Mouse (Mus musculus) adrenal gland, postnatal 4 days (tissue): ENCODE measurements around the gene Syngr2. TPM values are rescaled to one million over a fixed set of nuclear protein-coding genes. Genes with fewer than 3 reads are reported as not detected.
"Not testable (repeated sequence)": the region's sequence is repeated elsewhere in the genome, so short reads cannot be mapped to it uniquely, and the experiment has no call there.

ENCODE experiments used
- DNase-seq, 2 experiments: peaks; one replicate each; pipeline ENCODE4 v3.0.0; 2021 to 2022; ENCODE audit warnings: low spot score in 2 of 2, mixed read lengths in 2 of 2
- total RNA-seq, 2 experiments: library from RNA; stranded (reverse); gene quantifications; 2 replicates each; pipeline ENCODE4 v1.2.3; 2021

The Syngr2 gene
- total RNA-seq, 2 experiments from 2014 or later: 81.3 to 86.8 TPM

DNA sequence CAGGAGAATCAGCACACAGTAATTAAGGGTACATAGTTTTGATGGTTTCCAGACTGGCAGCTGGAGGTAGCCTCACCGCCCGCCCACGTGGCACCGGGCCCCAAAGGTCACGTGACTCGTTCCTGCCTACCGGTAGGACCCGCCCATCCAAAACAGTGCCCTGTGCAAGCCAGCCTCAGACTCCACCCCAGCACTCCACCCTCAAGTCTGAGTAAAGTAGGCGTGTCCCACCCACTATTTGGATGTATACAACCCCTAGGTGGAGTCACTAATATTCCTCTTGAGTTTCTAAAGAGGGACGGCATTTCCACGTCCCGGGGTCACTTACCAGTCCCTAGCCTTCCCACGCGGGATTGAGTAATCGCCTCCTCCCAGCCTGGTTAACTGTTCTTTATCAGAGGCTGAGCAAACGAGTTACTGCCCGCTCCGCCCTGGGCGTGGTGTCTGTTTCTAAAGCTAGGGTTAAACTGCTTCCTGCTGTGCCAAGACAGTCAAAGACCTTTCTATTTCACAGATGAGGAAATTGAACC lies 28.8 kb upstream of the Syngr2 start:
- peak; percentile 62 to 81 for DNase-seq

DNA sequence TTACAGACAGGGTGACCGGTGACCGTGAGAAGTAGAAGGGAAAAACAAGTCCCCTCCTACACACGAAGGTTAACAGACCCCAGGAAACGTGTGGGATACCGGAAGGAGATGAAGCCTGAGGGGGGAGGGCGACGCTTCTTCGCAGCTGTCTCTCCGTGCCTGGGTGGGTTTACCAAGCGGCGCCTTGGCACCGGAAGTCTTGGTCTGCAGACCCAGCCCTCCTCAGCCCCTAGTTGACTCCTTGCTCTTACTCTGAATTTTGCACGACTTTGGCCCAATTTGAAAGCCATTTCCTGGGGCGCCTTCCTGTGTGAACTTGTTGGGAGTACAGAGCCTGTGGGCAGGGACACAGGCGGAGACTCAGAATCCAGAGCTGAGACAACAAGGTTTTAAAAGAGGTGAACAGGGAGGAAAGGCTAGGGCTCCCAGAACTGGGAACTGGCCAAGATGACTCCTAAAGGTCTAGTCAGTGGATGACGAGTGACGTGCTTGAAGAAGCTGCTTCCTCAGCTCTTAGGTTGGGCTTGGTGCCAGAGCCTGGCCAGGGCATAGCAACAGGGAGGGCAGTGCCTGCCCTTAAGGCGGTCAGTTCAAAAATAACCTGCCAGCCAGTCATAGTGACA lies 28.2 kb upstream of the Syngr2 start:
- DNase-seq: peak in 1 of 2 experiments; percentile 69

DNA sequence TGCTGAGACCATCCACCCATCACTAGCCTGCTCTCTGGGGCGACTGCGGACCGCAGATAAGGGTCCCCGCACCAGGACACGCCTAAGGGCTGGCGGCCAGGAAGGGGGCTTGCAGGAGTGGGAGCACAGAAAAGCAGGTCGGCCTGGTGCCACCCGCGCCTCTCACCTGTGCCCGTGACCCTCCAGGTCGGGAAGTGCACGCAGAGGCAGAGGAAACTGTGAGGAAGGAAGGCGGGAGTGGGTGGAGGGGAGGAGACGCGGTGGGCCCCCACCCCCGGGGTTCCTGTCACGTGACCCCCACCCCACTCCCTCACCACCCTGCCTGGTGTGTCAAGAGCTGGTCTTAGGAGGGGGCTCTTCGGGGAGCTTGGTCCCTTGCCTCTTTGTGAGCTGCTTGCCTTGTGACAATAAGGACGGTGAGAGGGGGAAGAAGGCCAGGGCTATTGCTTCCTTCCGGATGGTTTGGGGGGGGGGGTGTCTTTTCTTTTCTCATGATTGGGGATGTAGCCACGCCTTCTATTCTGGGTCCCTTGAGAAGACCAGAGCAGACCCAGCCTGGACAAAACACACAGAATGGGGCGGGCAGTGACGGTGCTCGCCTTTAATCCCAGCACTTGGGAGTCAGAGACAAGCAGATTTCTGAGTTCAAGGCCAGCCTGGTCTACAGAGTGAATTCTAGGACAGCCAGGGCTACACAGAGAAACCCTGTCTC lies 27.3 kb upstream of the Syngr2 start, which contains the start of the genes Tmc8 and Tmc6:
Gene Tmc8, plus strand, starts transcription at position 84 of the 712 bp plus-strand sequence.
Gene Tmc6, minus strand, starts transcription at position 206 of the 712 bp plus-strand sequence.
- no peak for DNase-seq

DNA sequence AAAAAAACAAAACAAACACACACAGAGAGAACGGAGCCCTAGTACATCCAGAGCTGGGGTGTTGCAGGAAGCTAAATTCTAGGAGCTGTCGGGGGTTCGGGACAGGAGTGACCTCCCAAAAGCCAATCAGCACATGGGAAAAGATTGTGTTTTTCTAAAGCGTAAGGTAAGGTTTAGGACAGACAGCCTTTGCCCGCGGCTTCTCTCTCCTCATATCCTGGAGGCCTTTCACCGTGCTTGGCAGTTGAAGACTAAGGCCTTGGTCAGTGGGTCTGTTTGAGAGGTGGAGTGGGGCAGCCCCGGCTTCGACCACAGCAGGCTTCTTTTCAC lies 26.8 kb upstream of the Syngr2 start:
- DNase-seq: no peak

DNA sequence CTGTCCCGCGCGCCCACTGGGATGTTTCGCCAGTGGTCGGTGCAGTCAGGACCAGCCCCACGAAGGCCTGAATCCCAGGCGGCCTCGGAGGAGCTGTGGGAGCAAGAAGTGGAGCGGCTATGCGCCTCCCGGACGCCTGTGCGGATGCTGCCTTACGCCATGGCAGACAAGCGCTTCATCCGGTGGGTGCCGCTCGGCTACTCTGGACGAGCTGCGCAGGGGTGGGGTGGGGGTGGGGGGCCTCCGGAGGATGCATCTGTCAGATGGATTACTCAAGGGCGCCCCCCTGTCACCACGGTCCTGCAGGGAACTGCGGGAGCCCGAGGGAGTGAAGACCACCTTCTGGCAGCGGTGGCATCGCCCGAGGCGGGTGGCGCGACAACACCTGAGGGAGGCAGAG lies 26.4 kb upstream of the Syngr2 start:
- no peak for DNase-seq

DNA sequence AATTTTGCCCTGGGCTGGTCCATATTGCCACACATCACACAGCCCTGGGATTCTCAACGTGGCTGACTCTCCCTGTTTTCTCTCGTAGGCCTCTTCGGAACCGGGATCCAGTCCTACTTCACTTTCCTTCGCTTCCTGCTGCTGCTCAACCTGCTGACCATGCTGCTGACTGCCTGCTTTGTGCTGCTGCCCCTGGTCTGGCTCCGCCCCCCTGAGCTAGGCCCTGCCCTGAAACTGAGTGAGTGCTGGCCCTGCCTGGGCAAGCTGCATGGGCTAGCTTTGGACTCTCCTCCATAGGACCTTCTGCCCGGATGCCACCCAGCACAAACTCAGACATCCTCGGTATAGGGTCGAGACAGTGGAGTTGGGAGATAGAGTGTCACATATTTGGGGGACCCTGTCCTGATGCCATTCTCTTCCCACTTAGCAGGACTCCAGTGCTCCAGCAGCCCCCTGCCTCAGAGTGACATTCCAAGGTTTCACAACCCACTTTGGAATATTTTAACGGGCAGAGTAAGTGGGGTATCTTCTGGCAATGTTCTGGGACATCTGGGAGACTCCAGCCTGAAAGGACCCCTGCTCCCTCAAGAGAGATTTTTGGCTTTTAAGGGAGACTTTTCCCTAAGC lies 25.7 kb upstream of the Syngr2 start:
- DNase-seq: no peak

DNA sequence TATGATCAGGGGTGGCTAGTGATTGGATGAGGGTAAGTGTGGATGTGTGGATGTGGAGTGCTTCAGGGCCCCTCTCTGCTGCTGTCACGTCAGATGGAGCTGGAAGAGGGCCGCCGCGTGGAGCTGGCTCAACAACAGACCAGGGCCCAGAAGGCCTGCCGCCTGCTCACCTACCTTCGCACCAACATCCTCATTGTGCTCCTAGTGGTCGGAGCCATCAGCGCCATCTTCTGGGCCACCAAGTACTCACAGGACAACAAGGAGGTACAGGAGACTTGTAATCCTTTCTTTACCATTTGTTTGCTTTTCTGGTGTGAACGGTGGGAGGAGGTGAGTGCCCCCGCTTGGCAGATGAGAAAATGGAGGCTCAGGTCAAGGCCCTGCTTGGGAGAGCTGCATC lies 23.2 kb upstream of the Syngr2 start:
- no peak for DNase-seq

DNA sequence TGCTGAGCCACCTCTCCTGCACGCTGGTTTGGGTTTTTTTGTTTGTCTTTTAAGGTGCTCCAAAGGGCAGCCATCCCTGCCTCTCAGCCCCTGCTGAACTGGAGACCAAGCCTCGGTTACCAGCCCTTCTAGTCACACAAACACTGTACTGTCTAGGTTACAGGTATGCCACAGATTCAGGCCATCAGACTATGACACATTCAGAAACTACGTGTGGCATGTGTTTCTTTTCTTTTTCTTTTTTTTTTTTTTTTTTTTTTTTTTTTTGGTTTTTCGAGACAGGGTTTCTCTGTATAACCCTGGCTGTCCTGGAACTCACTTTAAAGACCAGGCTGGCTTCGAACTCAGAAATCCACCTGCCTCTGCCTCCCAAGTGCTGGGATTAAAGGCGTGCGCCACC lies 21.0 kb upstream of the Syngr2 start:
- not testable (repeated sequence) for DNase-seq

DNA sequence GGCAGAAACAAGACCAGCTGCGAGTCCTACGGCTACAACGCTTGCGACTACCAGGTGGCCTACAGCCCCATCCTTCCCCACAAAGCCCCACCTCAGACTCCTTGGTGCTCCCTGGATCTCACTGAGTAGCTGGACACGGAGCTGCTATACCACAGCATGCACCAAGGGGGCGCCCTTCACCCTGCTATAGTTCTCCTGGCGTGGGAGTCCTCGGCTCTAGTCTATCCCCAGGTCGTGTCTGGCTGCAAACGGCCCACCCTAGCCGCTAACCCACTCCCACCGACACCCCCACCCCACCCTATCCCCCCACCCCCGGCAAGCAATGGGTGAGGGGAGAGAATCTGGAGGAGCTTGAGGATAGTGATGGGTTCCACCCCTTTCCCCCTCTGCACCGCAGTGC lies 19.2 kb upstream of the Syngr2 start:
- peak in 1 of 2 experiments; percentile 61 for DNase-seq

DNA sequence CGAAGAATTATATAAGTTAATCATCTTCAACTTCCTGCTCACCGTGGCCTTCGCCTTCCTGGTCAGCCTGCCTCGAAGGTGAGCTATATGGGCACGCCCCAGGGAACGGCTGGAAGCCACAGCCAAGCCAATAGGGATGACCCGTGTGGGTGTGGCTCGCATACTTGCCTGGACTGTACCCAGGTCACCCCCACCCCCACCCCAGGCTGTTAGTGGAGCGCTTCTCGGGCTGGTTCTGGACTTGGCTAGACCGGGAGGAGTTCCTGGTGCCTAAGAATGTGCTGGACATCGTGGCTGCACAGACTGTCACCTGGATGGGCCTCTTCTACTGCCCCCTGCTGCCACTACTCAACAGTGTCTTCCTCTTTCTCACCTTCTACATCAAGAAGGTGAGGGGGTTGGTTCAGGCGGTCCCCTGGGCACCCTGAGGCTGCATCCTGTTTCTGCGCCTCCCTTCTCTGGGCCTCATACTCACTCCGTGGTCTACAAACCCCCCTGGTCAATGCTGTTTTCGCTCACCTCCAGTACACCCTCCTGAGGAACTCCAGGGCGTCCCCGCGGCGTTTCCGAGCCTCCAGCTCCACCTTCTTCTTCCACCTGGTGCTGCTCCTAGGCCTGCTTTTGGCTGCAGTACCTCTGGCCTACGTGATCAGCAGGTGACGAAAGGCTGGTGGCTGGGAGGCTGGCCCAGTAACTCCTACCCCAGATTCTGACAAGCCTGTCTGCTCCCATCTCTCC lies 18.6 kb upstream of the Syngr2 start:
- no peak for DNase-seq

DNA sequence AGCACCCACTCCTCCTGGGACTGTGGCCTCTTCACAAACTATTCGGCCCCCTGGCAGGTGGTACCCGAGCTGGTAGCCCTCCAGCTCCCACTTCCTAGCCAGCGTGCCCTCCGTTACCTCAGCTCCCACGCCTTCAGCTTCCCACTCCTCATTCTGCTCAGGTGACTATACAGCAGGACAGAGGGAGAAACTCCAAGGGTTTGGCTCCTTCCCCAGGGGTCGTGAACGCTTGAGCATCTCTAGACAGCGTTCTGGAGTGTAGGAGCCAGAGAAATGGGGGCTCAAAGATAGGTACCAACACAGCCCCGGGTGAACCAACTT lies 18.1 kb upstream of the Syngr2 start:
- no peak for DNase-seq

DNA sequence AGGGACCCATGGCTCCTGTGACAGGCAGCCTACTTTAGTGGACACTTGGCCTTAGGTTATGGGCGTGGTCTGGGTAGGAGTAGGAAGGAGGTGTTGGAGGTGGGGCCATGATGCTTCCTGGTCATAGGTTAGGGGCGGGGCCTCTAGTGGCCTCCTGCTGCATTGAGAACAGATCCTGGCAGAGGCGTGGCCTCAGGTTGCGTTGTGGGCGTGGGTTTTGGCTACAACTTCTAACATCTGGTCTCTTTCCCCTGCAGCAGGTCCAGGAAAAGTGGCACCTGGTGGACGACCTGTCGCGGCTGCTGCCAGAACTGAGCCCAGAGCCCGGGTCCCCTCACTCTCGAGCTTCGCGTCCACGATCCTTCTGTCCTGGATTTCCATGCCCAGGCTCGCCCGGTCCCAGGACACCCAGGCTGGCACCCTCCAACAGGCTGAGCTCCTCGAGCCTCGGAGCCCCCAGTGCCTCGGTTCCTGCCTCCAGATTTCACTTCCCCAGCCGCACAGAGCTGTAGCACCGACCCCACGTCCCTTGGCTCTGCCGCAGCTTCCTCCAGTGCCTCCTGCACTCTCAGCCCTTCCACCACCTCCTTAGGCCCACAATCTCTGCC lies 17.1 kb upstream of the Syngr2 start:
- DNase-seq: no peak

DNA sequence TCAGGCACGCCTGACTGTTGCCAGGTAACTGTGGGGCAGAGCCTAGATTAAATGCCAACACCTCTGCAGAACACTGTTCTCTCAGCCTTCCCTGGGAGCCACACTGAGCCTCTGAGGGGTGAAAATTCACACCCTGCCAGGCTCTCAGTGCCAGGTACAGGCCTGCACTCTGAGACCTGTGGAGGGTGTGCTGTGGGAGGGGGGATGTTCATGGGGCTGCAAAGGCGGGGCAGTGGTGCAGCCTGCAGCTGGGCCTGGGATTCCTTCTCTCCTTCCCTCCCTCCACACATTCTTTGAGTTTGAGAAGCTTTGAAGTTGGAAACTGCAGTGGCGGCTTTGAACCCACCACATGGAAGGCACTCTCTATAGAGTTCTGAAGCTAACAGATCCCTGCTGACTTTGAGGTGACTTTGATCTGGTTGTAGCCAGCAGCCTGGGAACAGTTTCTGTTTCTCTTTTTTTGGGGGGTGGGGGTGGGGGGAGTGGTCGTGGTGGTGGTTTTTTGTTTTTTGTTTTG lies 15.4 kb upstream of the Syngr2 start:
- DNase-seq: no peak

DNA sequence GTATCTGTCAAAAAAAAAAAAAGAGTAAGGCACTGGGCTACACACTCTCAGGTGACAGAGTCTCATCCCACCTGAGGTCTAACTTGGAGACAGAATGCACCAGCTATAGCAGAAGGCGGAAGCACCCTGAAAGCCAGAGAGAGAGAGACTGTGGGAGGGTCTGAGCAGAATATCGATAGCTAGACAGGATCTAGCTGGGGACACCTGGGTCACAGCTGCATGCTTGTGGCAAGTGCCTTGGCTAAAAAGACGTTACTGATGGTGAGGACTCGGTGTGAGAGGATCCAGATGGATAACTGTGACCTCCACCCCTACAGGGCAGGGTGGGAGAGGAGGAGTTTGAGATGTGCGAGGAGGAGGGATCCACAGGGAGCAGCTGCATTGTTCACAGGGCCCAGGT lies 12.5 kb upstream of the Syngr2 start:
- no peak for DNase-seq

DNA sequence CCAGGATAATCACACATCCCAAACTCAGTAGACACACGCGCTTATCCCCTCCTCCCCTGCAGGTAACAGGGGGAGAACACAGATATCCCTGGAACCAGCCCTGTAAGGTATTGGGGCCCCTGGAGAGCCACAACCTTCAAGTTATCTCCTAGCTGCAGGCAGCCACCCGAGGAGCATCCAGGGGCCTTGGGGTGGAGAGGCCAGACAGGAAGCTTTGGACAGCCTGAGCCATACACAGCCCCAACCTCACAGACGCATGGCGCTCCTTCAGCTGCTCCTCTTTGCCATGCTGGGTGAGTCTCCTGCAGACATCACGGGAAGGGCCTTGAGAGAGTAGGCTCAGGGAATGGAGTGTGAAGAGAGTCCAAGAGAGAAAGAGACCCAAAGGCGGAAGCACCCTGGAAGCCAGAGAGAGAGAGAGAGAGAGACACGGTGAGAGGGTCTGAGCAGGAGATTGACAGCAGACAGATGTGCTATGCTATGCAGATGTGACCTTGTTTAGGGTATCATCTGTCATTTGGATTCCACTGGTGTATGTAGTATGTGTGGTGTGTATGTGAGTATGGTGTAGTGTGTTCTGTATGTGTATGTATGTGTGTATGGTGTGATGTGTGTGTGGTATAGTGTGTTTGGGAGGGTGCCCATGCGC lies 11.8 kb upstream of the Syngr2 start, which contains the start of gene 6030468B19Rik:
Gene 6030468B19Rik, plus strand, starts transcription at position 150 of the 649 bp plus-strand sequence.
- DNase-seq: no peak

DNA sequence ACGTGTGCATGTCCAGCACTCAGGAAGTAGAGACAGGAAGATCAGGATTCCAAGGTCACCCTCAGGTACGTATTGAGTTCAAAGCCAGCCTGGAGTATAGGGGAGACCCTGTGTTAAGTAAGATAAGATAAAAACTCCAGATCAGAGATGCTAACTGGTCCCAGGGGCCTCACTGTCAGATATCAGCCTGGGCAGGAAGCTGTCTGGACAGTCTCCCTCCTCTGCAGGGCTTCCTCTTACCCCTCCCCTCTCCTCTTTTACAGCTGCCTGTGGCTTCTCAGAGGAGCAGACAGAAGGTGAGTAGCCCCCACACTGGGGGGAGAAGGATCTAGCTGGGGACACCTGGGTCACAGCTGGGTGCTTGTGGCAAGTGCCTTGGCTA lies 11.3 kb upstream of the Syngr2 start:
- no peak for DNase-seq

DNA sequence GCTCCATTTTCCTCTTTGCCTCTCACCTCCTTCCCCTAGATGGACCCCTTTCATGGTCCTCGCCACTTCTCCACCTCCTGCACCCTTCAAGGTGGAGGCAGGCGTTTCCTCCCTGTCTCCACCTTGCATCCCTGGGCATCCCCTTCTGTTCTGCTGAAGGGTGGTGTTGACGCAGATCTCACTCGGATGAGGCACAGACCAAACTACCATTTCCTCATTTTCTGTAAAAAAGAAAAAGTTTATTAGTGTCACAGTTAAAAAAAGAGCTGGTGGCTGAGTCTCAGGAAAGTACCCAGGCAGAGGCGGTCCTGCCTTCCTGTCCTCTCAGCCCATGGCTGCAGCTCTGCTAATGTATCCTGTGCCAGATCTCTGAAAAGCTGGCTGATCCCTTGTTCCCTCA lies 10.3 kb upstream of the Syngr2 start:
- no peak for DNase-seq

DNA sequence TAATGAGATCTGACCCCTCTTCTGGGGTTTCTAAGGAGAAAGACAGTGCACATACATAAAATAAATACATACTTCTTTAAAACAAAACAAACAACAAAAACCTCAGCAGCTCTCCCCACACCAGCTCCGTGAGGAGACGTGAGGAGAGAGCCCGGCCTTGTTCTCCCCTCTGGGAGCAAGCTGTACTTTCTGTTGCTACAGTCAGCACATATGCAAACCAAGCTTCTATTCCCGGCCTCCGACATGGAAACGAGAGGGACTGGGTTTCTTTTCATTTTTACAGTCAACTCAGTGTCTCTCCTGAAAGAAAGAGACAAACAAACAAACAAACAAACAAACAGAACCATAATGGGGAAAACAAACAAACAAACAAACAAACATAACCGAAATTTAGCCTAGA lies 9.4 kb upstream of the Syngr2 start:
- no peak for DNase-seq

DNA sequence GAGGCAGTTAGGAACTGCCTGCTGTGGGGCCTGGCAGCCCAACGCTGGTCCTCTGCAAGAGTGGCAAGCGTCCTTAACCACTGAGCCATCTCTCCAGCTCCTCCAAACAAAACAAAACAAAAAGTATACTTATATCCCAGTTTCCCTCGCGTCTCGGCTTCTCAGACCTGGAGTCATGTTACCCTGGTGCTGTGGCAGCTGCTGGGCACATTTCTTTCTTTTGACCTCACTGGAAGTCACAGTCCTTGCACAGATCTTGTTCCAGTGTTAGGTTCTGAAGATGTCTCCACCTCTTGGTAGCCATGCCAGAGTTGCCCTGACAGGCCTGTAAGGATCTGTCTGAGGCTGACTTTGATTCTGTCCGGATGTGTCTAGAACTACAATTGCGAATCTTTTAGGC lies 7.8 kb upstream of the Syngr2 start:
- DNase-seq: no peak

DNA sequence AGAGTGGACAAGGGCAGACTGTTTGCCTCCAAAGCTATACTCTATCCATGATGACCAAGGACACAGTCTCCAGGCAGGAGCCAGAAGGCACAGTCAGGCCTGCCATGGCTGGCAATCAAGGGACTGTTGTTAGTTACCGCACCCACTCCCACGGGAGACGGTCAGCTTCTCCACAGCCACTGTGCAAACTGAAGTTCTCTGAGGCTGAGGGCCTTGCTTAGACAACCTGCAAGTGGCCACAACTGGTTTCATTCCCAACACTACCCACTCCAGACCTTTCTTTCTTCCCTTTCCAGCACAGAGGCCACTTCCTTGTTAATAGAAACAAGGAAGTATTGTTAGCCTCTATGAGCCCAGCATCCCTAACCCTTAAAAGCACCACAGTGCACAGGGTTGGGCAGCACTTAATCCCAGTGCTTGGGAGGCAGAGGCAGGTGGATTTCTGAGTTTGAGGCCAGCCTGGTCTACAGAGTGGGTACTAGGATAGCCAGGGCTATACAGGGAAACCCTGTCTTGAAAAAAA lies 6.2 kb upstream of the Syngr2 start:
- DNase-seq: no peak
